Mouse (Mus musculus) cerebellum, adult (tissue): ENCODE data around the gene Kcnab1.
"Not testable (repeated sequence)": the region's sequence is repeated elsewhere in the genome, so short reads cannot be mapped to it uniquely, and the experiment has no call there.

Source experiments
- ATAC-seq: cut with Nextera tagmentation; 2 replicates; pipeline ENCODE4 v1.9.2; 2017; ENCODE audit warnings: mild to moderate bottlenecking, moderate library complexity, mixed read lengths; ENCODE audit not compliant: insufficient number of reproducible peaks, low FRiP score, low TSS enrichment

Kcnab1 gene

GRCm38 (mm10) chr3:65360163-65360969, 251.2 kb downstream of the Kcnab1 start:
- ATAC-seq, result no peak

- no peak for ATAC-seq
These were observed 254.3 kb downstream of the Kcnab1 start for GRCm38 (mm10) chr3:65363438-65363837.

GRCm38 (mm10) chr3:65365184-65365583, 256.0 kb downstream of the Kcnab1 start:
- ATAC-seq, result no peak

GRCm38 (mm10) chr3:65365921-65366710, 256.9 kb downstream of the Kcnab1 start:
- ATAC-seq, result no peak

GRCm38 (mm10) chr3:65367944-65368343, 258.8 kb downstream of the Kcnab1 start:
- no peak for ATAC-seq

- ATAC-seq, result no peak
These were observed 263.4 kb downstream of the Kcnab1 start for GRCm38 (mm10) chr3:65372552-65372951.

GRCm38 (mm10) chr3:65373594-65374182, 264.5 kb downstream of the Kcnab1 start:
- no peak for ATAC-seq

GRCm38 (mm10) chr3:65374729-65375128, 265.5 kb downstream of the Kcnab1 start:
- ATAC-seq, result no peak

GRCm38 (mm10) chr3:65378724-65379123, 269.5 kb downstream of the Kcnab1 start:
- ATAC-seq, result no peak

GRCm38 (mm10) chr3:65379884-65380539, 270.8 kb downstream of the Kcnab1 start:
- ATAC-seq, result peak; percentile 64; the same call in 1 of the 2 replicates

GRCm38 (mm10) chr3:65381094-65381493, 271.9 kb downstream of the Kcnab1 start:
- no peak for ATAC-seq

- no peak for ATAC-seq
These were observed 275.2 kb downstream of the Kcnab1 start for GRCm38 (mm10) chr3:65384431-65384830.

- no peak for ATAC-seq
These were observed 276.6 kb downstream of the Kcnab1 start for GRCm38 (mm10) chr3:65385771-65386170.

- no peak for ATAC-seq
These were observed 282.1 kb downstream of the Kcnab1 start for GRCm38 (mm10) chr3:65391222-65391783.

- peak; percentile 59 for ATAC-seq
These were observed 282.7 kb downstream of the Kcnab1 start for GRCm38 (mm10) chr3:65391784-65392420.

GRCm38 (mm10) chr3:65392421-65392817, 283.2 kb downstream of the Kcnab1 start, which contains the start of gene Ssr3:
TSS of gene Ssr3 (minus strand) at chr3:65392623.
- ATAC-seq, result peak; percentile 99

- ATAC-seq, result not testable (repeated sequence)
These were observed 285.9 kb downstream of the Kcnab1 start for GRCm38 (mm10) chr3:65395111-65395510.

GRCm38 (mm10) chr3:65396835-65397504, 287.8 kb downstream of the Kcnab1 start:
- ATAC-seq, result no peak

- ATAC-seq, result no peak
These were observed 288.4 kb downstream of the Kcnab1 start for GRCm38 (mm10) chr3:65397566-65397965.
